Comparison of ENCODE assay signal across 25 mouse cellular contexts in the genomic region with DNA sequence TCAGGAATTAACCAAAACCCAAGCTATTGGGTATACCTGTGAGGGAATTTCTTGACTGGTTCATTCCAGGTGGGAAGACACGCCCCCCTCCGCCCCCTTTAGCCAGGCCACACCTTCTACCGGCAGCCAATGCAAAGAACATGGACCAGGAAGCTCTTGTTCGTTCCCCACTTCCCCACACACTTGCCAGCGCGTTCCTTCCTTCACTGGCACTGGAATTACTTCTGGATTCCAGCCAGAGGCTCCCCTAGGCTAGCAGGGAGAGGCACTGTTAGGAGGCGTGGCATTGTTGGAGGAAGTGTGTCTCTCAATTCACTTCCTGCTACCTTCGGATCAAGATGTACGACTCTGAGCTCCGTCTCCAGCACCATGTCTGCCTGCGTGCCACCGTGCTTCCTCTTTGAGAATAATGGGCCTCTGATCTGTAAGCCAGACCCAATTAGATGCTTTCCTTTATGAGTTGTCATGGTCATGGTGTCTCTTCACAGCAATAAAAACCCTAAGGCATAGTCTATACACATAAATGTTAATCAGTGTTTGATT. TPM values are rescaled to one million over a fixed set of nuclear protein-coding genes. Genes with fewer than 3 reads are reported as not detected.
DNase-seq lines count a peak whose midpoint lies in the region; ATAC-seq and TF ChIP-seq lines count a peak whose summit lies in the region.
"Had no signal": no experiment of that assay in that cellular context is flagged by ENCODE, and none has a peak within 500 bp of the region (broad histone marks: within the 10 kb centered on the region; RNA-seq: fewer than 3 reads in every experiment).

No protein-coding gene starts in this region.

- DNase-seq in ES-E14 (ENCODE audit: low read depth, low spot score), result no peak
- no peak for DNase-seq in heart, embryonic 10.5 days (ENCODE audit: low spot score)
- DNase-seq in hindbrain, postnatal 0 days (ENCODE audit: low spot score), result no peak
- DNase-seq in layer of hippocampus, postnatal 14 days (ENCODE audit: low spot score in 2 of 2), result no peak
- DNase-seq: adrenal gland, adult 8-10 months; cerebellum, adult 11-12 months; embryo, embryonic 11 days; kidney, adult 18-20 months; lung, adult 2 months; retina, postnatal 1 day; right cerebral cortex, postnatal 25 days; thymus, postnatal 14 days had no signal

- no peaks in the 10 kb centered on the region for H3K27me3 ChIP-seq in E14TG2a.4 (ENCODE audit: insufficient read depth, low read length)
- H3K27me3 ChIP-seq in small intestine, adult 2 months (ENCODE audit: control insufficient read depth, insufficient read depth, low read length), result no peaks in the 10 kb centered on the region
- H3K27me3 ChIP-seq in heart, embryonic 10.5 days (ENCODE audit: insufficient read depth, poor library complexity, severe bottlenecking), result no peaks in the 10 kb centered on the region
- no peaks in the 10 kb centered on the region for H3K27me3 ChIP-seq in hindbrain, postnatal 0 days (ENCODE audit: insufficient read depth, low read length)
- H3K27me3 ChIP-seq: embryonic facial prominence, embryonic 13.5 days; limb, embryonic 12.5 days; liver, embryonic 12.5 days; Patski had no signal

- ATAC-seq in hematopoietic stem cell, adult 5-6 weeks (replicated peaks in 1 of 2; ENCODE audit: insufficient read depth in 1 of 2, low FRiP score in 2 of 2, low TSS enrichment in 1 of 2, low read depth in 1 of 2, poor library complexity in 2 of 2, severe bottlenecking in 2 of 2), result peak; percentile 15 to 51; a peak in 2 of 4 replicates
- ATAC-seq in hindbrain, postnatal 0 days, result no peak
- ATAC-seq: activated CD4-positive, CD25-positive, alpha-beta regulatory T cell, adult 4 months; forebrain, embryonic 14.5 days; liver, embryonic 12.5 days; Patski had no signal

- no peak overlapping the region for H3K4me2 ChIP-seq in hindbrain, postnatal 0 days (ENCODE audit: low read depth, low read length)
- H3K4me2 ChIP-seq: embryonic facial prominence, embryonic 13.5 days; heart, embryonic 11.5 days; limb, embryonic 12.5 days; liver, embryonic 12.5 days had no signal

- H3K9ac ChIP-seq in ES-E14 (ENCODE audit: insufficient read depth, low read depth, low read length, poor library complexity, severe bottlenecking), result no peak overlapping the region
- no peak overlapping the region for H3K9ac ChIP-seq in hindbrain, postnatal 0 days (replicated peaks; ENCODE audit: low read length)
- H3K9ac ChIP-seq: embryonic facial prominence, embryonic 13.5 days; limb, embryonic 12.5 days; liver, embryonic 12.5 days had no signal

- 0 out of 2 replicates have a peak overlapping the region, but pooled peaks have one; percentile 4 for H3K27ac ChIP-seq in ES-E14 (ENCODE audit: insufficient read depth, low read depth, low read length, poor library complexity, severe bottlenecking)
- H3K27ac ChIP-seq in small intestine, adult 2 months (ENCODE audit: insufficient read depth, low read depth, low read length), result no peak overlapping the region
- no peak overlapping the region for H3K27ac ChIP-seq in heart, embryonic 10.5 days
- H3K27ac ChIP-seq in hindbrain, postnatal 0 days, result no peak overlapping the region
- H3K27ac ChIP-seq: embryonic facial prominence, embryonic 13.5 days; hindbrain, embryonic 10.5 days; kidney, postnatal 0 days; limb, embryonic 12.5 days; liver, embryonic 12.5 days had no signal

- H3K4me3 ChIP-seq in E14TG2a.4 (replicated peaks; ENCODE audit: low read length) (peak overlapping the region; percentile 51), ES-E14 (ENCODE audit: insufficient read depth in 1 of 2, low read depth in 1 of 2, low read length in 2 of 2, poor library complexity in 1 of 2, severe bottlenecking in 1 of 2) (peak overlapping the region in 1 of 2 experiments; percentile 51; a peak in 2 of 4 replicates)
- H3K4me3 ChIP-seq in small intestine, adult 2 months (ENCODE audit: low read depth, low read length), result peak overlapping the region; percentile 16
- no peak overlapping the region for H3K4me3 ChIP-seq in heart, embryonic 10.5 days
- no peak overlapping the region for H3K4me3 ChIP-seq in hindbrain, postnatal 0 days (ENCODE audit: low read length)
- H3K4me3 ChIP-seq: embryonic facial prominence, embryonic 13.5 days; erythroblast, embryonic 14.5 days; hindbrain, embryonic 10.5 days; limb, embryonic 12.5 days; liver, embryonic 12.5 days had no signal

- H3K36me3 ChIP-seq in E14TG2a.4 (ENCODE audit: insufficient read depth, low read length) (peaks cover 11% of the 10 kb centered on the region), ES-E14 (ENCODE audit: control insufficient read depth, insufficient read depth, low read length, poor library complexity, severe bottlenecking) (no peaks in the 10 kb centered on the region)
- H3K36me3 ChIP-seq in small intestine, adult 2 months (ENCODE audit: control insufficient read depth, insufficient read depth, low read length), result no peaks in the 10 kb centered on the region
- H3K36me3 ChIP-seq in heart, embryonic 10.5 days, result no peaks in the 10 kb centered on the region
- no peaks in the 10 kb centered on the region for H3K36me3 ChIP-seq in hindbrain, postnatal 0 days (ENCODE audit: insufficient read depth, low read length)
- H3K36me3 ChIP-seq: embryonic facial prominence, embryonic 13.5 days; hindbrain, embryonic 10.5 days; limb, embryonic 12.5 days; liver, embryonic 12.5 days had no signal

- in situ Hi-C loops in ES-E14 (cut with MboI; ENCODE audit: low sequenced_read_pairs in 2 of 2, unreplicated experiment in 2 of 2), result no loop called here

- WGBS in small intestine, adult 2 months, result 47% methylated on average over 12 of the region's 12 CpGs
- 80% methylated on average over 12 of the region's 12 CpGs for WGBS in heart, embryonic 10.5 days
- WGBS in hindbrain, postnatal 0 days, result 86% methylated on average over 12 of the region's 12 CpGs

- TF ChIP-seq CTCF in E14TG2a.4 (conservative IDR thresholded peaks at IDR 0.05; ENCODE audit: low read length), result no peak
- no peak for TF ChIP-seq CTCF in small intestine, adult 2 months (IDR thresholded peaks at IDR 0.05; ENCODE audit: extremely low read depth, insufficient read length, insufficient replicate concordance, low read depth, low read length)
- TF ChIP-seq CTCF in hindbrain, postnatal 0 days (IDR thresholded peaks at IDR 0.05; ENCODE audit: low read depth), result no peak

- no peaks in the 10 kb centered on the region for H3K9me3 ChIP-seq in E14TG2a.4 (ENCODE audit: low read length)
- H3K9me3 ChIP-seq in ES-E14 (ENCODE audit: control insufficient read depth, insufficient read depth, low read depth, low read length), result no peaks in the 10 kb centered on the region
- H3K9me3 ChIP-seq in heart, embryonic 10.5 days, result no peaks in the 10 kb centered on the region
- no peaks in the 10 kb centered on the region for H3K9me3 ChIP-seq in hindbrain, postnatal 0 days (ENCODE audit: low read length)
- H3K9me3 ChIP-seq: embryonic facial prominence, embryonic 13.5 days; limb, embryonic 12.5 days; liver, embryonic 12.5 days had no signal

- TF ChIP-seq POLR2A in small intestine, adult 2 months (IDR thresholded peaks at IDR 0.05; ENCODE audit: low read depth, low read length), result no peak

- H3K4me1 ChIP-seq in E14TG2a.4 (replicated peaks; ENCODE audit: low read depth, low read length) (peaks cover 45% of the 10 kb centered on the region), ES-E14 (ENCODE audit: control insufficient read depth in 2 of 2, insufficient read depth in 2 of 2, low read length in 2 of 2, poor library complexity in 1 of 2) (peaks cover 0 to 5% of the 10 kb centered on the region in 2 experiments; a peak in 2 of 4 replicates)
- H3K4me1 ChIP-seq in small intestine, adult 2 months (ENCODE audit: control insufficient read depth, insufficient read depth, insufficient read length, low read length), result peaks cover 2% of the 10 kb centered on the region
- H3K4me1 ChIP-seq in heart, embryonic 10.5 days, result no peaks in the 10 kb centered on the region
- H3K4me1 ChIP-seq in hindbrain, postnatal 0 days (ENCODE audit: insufficient read depth, low read length), result no peaks in the 10 kb centered on the region

TF ChIP-seq in ES-E14, 5 proteins besides CTCF, POLR2A, EP300 and RAD21:
- TF ChIP-seq ZC3H11A (IDR thresholded peaks at IDR 0.05; ENCODE audit: borderline replicate concordance, low read depth, low read length), result no peak
- no peak for TF ChIP-seq MAFK (IDR thresholded peaks at IDR 0.05; ENCODE audit: insufficient read depth, low read depth, low read length)
- TF ChIP-seq HCFC1 (IDR thresholded peaks at IDR 0.05; ENCODE audit: borderline replicate concordance, insufficient read depth, low read length), result no peak
- no peak for TF ChIP-seq ZNF384 (IDR thresholded peaks at IDR 0.05; ENCODE audit: low read depth, low read length)
- no peak for TF ChIP-seq CHD2 (IDR thresholded peaks at IDR 0.05; ENCODE audit: low read depth, low read length)

RNA-seq across cellular contexts. Expression of a gene that starts 23.3 kb away (rescaled TPM):
- total RNA-seq in ES-E14 (2012; rRNA removed), result 26.6 and 38.3 TPM in 2 replicates
- 26.8 and 31.9 TPM in 2 replicates for total RNA-seq in hematopoietic stem cell, adult 5-6 weeks (2017)
- polyA plus RNA-seq in small intestine, adult 2 months (2012; rRNA removed), result 2.3 and 4.4 TPM in 2 replicates
- polyA plus RNA-seq in heart, embryonic 10.5 days (2016; fragmentation: Nextera tagmentation; extraction: Ambion mirVana), result 5.0 and 7.4 TPM in 2 replicates
- total RNA-seq in hindbrain, postnatal 0 days (2014; rRNA removed), result 1.6 and 3.8 TPM in 2 replicates
- polyA plus RNA-seq in hindbrain, postnatal 0 days (2015; fragmentation: Nextera tagmentation; extraction: Ambion mirVana), result 2.1 and 2.2 TPM in 2 replicates
- 1 to 10 TPM; 3.8 to 4.6 TPM for total RNA-seq in layer of hippocampus, postnatal 14 days (2021)

Comparison
In these comparisons a context has a peak if more than half of its experiments do, and no peak if none do; other contexts are left out.
1. H3K4me3 ChIP-seq: peak in E14TG2a.4 (single experiment) and small intestine, adult 2 months (single experiment); none in heart, embryonic 10.5 days (single experiment) and hindbrain, postnatal 0 days (single experiment).